Mouse (Mus musculus): ENCODE results near the gene Syf2. TPM values are rescaled to one million over a fixed set of nuclear protein-coding genes. Genes with fewer than 3 reads are reported as not detected.

The Syf2 gene
- total and polyA plus RNA-seq, 3 experiments: 24.9 to 61.1 (median 48.7) TPM

GRCm38 (mm10) chr4:134930190-134930589 is 508 bp upstream of the Syf2 start:
- WGBS: 18% methylated on average over 9 of the region's 9 CpGs
- no peak for DNase-seq

GRCm38 (mm10) chr4:134937240-134938176 is 6.8 kb downstream of the Syf2 start:
- TF ChIP-seq POLR2A (IDR thresholded peaks at IDR 0.05; ENCODE audit: insufficient read depth, low read depth, low read length) (0 out of 2 replicates have a peak, but pooled peaks have one; percentile 8), CTCF (IDR thresholded peaks at IDR 0.05) (no peak)
- Histone ChIP-seq H3K36me3 (ENCODE audit: control insufficient read depth, insufficient read depth, low read length) (peaks cover 16% of the 10 kb centered on the region), H3K4me3 (no peak overlapping the region), H3K27me3 (ENCODE audit: control insufficient read depth, insufficient read depth, low read length) (no peaks in the 10 kb centered on the region), H3K4me1 (ENCODE audit: control insufficient read depth, insufficient read depth, low read length) (peaks cover 5% of the 10 kb centered on the region), H3K79me2 (replicated peaks; ENCODE audit: control insufficient read depth, insufficient read depth, low read length) (no peaks in the 10 kb centered on the region), H3K27ac (peak overlapping the region; percentile 66), H3K9ac (ENCODE audit: low read depth, low read length) (peak overlapping the region; percentile 59)
- 31% methylated on average over 17 of the region's 17 CpGs for WGBS
- peak in 1 of 2 experiments; percentile 45 for DNase-seq
- intact Hi-C loops (cut with DNase I): loop anchor here (5.0 kb wide), 1 partner anchor 400 kb away; no protein-coding TSS in a partner anchor

More at GRCm38 (mm10) chr4:134930190-134930589, 508 bp upstream of the Syf2 start:
- H3K4me3 ChIP-seq: peak overlapping the region; percentile 58
- peaks cover 3% of the 10 kb centered on the region for H3K4me1 ChIP-seq (ENCODE audit: control insufficient read depth, insufficient read depth, low read length)
- H3K27me3 ChIP-seq (ENCODE audit: control insufficient read depth, insufficient read depth, low read length): no peaks in the 10 kb centered on the region
- H3K79me2 ChIP-seq (replicated peaks; ENCODE audit: control insufficient read depth, insufficient read depth, low read length): 0 out of 2 replicates have a peak, but pooled peaks cover 1% of the 10 kb centered on the region
- TF ChIP-seq CTCF (IDR thresholded peaks at IDR 0.05): no peak
- TF ChIP-seq EP300 (IDR thresholded peaks at IDR 0.05; ENCODE audit: insufficient read depth, low read depth, low read length): no peak
- TF ChIP-seq POLR2A (IDR thresholded peaks at IDR 0.05; ENCODE audit: insufficient read depth, low read depth, low read length): no peak
- H3K27ac ChIP-seq: peak overlapping the region; percentile 82
- peaks cover 38% of the 10 kb centered on the region for H3K36me3 ChIP-seq (ENCODE audit: control insufficient read depth, insufficient read depth, low read length)
- intact Hi-C loops (cut with DNase I): loop anchor here (2.0 kb wide), 1 partner anchor 15 kb away; the partner anchor contains the start of gene Tmem50a
- H3K9ac ChIP-seq (ENCODE audit: low read depth, low read length): peak overlapping the region; percentile 39; the same call in 1 of the 2 replicates

- WGBS: 60% methylated on average over 9 of the region's 9 CpGs
- no peak overlapping the region for H3K9ac ChIP-seq (ENCODE audit: low read depth, low read length)
- no peak overlapping the region for H3K27ac ChIP-seq
- H3K27me3 ChIP-seq (ENCODE audit: control insufficient read depth, insufficient read depth, low read length): no peaks in the 10 kb centered on the region
- H3K79me2 ChIP-seq (replicated peaks; ENCODE audit: control insufficient read depth, insufficient read depth, low read length): no peaks in the 10 kb centered on the region
- TF ChIP-seq POLR2A (IDR thresholded peaks at IDR 0.05; ENCODE audit: insufficient read depth, low read depth, low read length) (no peak), EP300 (IDR thresholded peaks at IDR 0.05; ENCODE audit: insufficient read depth, low read depth, low read length) (no peak), CTCF (IDR thresholded peaks at IDR 0.05) (no peak)
- H3K4me3 ChIP-seq: no peak overlapping the region
- peaks cover 5% of the 10 kb centered on the region for H3K4me1 ChIP-seq (ENCODE audit: control insufficient read depth, insufficient read depth, low read length)
- DNase-seq: no peak
- intact Hi-C loops (cut with DNase I): loop anchor here (5.0 kb wide), 1 partner anchor 397 kb away; no protein-coding TSS in a partner anchor
- H3K36me3 ChIP-seq (ENCODE audit: control insufficient read depth, insufficient read depth, low read length): peaks cover 15% of the 10 kb centered on the region
These were observed 9.2 kb downstream of the Syf2 start for GRCm38 (mm10) chr4:134939900-134940299.

GRCm38 (mm10) chr4:134943758-134944538 is 13.2 kb downstream of the Syf2 start:
- no peak overlapping the region for H3K4me3 ChIP-seq
- no peaks in the 10 kb centered on the region for H3K4me1 ChIP-seq (ENCODE audit: control insufficient read depth, insufficient read depth, low read length)
- 38% methylated on average over 27 of the region's 27 CpGs for WGBS
- H3K27ac ChIP-seq: no peak overlapping the region
- no peak for TF ChIP-seq CTCF (IDR thresholded peaks at IDR 0.05)
- TF ChIP-seq POLR2A (IDR thresholded peaks at IDR 0.05; ENCODE audit: insufficient read depth, low read depth, low read length): no peak
- TF ChIP-seq EP300 (IDR thresholded peaks at IDR 0.05; ENCODE audit: insufficient read depth, low read depth, low read length): no peak
- no peaks in the 10 kb centered on the region for H3K27me3 ChIP-seq (ENCODE audit: control insufficient read depth, insufficient read depth, low read length)
- no peak overlapping the region for H3K9ac ChIP-seq (ENCODE audit: low read depth, low read length)
- no peaks in the 10 kb centered on the region for H3K79me2 ChIP-seq (replicated peaks; ENCODE audit: control insufficient read depth, insufficient read depth, low read length)
- H3K36me3 ChIP-seq (ENCODE audit: control insufficient read depth, insufficient read depth, low read length): no peaks in the 10 kb centered on the region
- intact Hi-C loops (cut with DNase I): no loop called here
- DNase-seq: no peak

GRCm38 (mm10) chr4:134946024-134946744 is 15.5 kb downstream of the Syf2 start:
- peak overlapping the region; percentile 58 for H3K27ac ChIP-seq

More at GRCm38 (mm10) chr4:134946024-134946744, 15.5 kb downstream of the Syf2 start:
- peak; percentile 79 for TF ChIP-seq EP300 (IDR thresholded peaks at IDR 0.05; ENCODE audit: insufficient read depth, low read depth, low read length)
- TF ChIP-seq CTCF (IDR thresholded peaks at IDR 0.05): peak; percentile 93
- TF ChIP-seq POLR2A (IDR thresholded peaks at IDR 0.05; ENCODE audit: insufficient read depth, low read depth, low read length): no peak
- Histone ChIP-seq H3K4me1 (ENCODE audit: control insufficient read depth, insufficient read depth, low read length) (no peaks in the 10 kb centered on the region), H3K4me3 (peak overlapping the region; percentile 41), H3K79me2 (replicated peaks; ENCODE audit: control insufficient read depth, insufficient read depth, low read length) (no peaks in the 10 kb centered on the region), H3K27me3 (ENCODE audit: control insufficient read depth, insufficient read depth, low read length) (no peaks in the 10 kb centered on the region), H3K36me3 (ENCODE audit: control insufficient read depth, insufficient read depth, low read length) (no peaks in the 10 kb centered on the region), H3K9ac (ENCODE audit: low read depth, low read length) (no peak overlapping the region)
- intact Hi-C loops (cut with DNase I): loop anchor here (1.0 to 5.0 kb wide), 6 partner anchors 10 to 371 kb away; no protein-coding TSS in a partner anchor
- WGBS: 5% methylated on average over 17 of the region's 17 CpGs
- peak; percentile 73 to 78 for DNase-seq

Measured in heart, adult 2 months (tissue).